Mouse (Mus musculus): ENCODE results near the gene Gm20479. TPM values are rescaled to one million over a fixed set of nuclear protein-coding genes. Genes with fewer than 3 reads are reported as not detected.

Gm20479 gene
- total RNA-seq, 2 experiments from 2014 or later, result 2.5 TPM; not detected in 1

- DNase-seq (ENCODE audit: low spot score in 2 of 2), result no peak
Observed at GRCm38 (mm10) chr7:27314393-27314792, 42.8 kb downstream of the Gm20479 start.

- DNase-seq (ENCODE audit: low spot score in 2 of 2), result no peak
Observed at GRCm38 (mm10) chr7:27311651-27312284, 45.5 kb downstream of the Gm20479 start.

GRCm38 (mm10) chr7:27310996-27311535 is 46.2 kb downstream of the Gm20479 start:
- no peak for DNase-seq (ENCODE audit: low spot score in 2 of 2)

- no peak for DNase-seq (ENCODE audit: low spot score in 2 of 2)
Observed at GRCm38 (mm10) chr7:27310306-27310705, 46.9 kb downstream of the Gm20479 start.

GRCm38 (mm10) chr7:27309832-27310231 is 47.4 kb downstream of the Gm20479 start:
- no peak for DNase-seq (ENCODE audit: low spot score in 2 of 2)

- no peak for DNase-seq (ENCODE audit: low spot score in 2 of 2)
Observed at GRCm38 (mm10) chr7:27308821-27309549, 48.2 kb downstream of the Gm20479 start.

GRCm38 (mm10) chr7:27307551-27307950 is 49.7 kb downstream of the Gm20479 start:
- no peak for DNase-seq (ENCODE audit: low spot score in 2 of 2)

GRCm38 (mm10) chr7:27306161-27307160 is 50.8 kb downstream of the Gm20479 start:
- no peak for DNase-seq (ENCODE audit: low spot score in 2 of 2)

- no peak for DNase-seq (ENCODE audit: low spot score in 2 of 2)
Observed at GRCm38 (mm10) chr7:27305091-27305730, 52.0 kb downstream of the Gm20479 start.

Other genes with a start within 250 kb of the Gm20479 start
- gene Cyp2f2, start 237.5 kb downstream of the Gm20479 start, total RNA-seq (2021), result 100 to 1,000 TPM; 148 to 161 TPM
- gene Cyp2t4, start 203.7 kb downstream of the Gm20479 start, total RNA-seq (2021), result not detected
- gene Egln2, start 190.6 kb downstream of the Gm20479 start, total RNA-seq (2021), result 100 to 1,000 TPM; 106 to 111 TPM
- 10 to 100 TPM; 53.3 to 60.8 TPM for gene Rab4b, start 178.5 kb downstream of the Gm20479 start, total RNA-seq (2021)
- not detected for gene Gm21983, start 176.3 kb downstream of the Gm20479 start, total RNA-seq (2021)
- gene Mia, start 176.3 kb downstream of the Gm20479 start, total RNA-seq (2021), result 1 to 10 TPM in 1 of 2 experiments, under 1 TPM in 1; 0.62 to 2.3 TPM
- gene BC024978, start 161.6 kb downstream of the Gm20479 start, total RNA-seq (2021), result 10 to 100 TPM; 19.2 to 22.7 TPM
- gene Snrpa, start 161.1 kb downstream of the Gm20479 start, total RNA-seq (2021), result 100 to 1,000 TPM; 102 to 104 TPM
- gene Itpkc, start 128.8 kb downstream of the Gm20479 start, total RNA-seq (2021), result 10 to 100 TPM; 12.7 to 14.4 TPM
- gene Coq8b, start 124.4 kb downstream of the Gm20479 start, total RNA-seq (2021), result 10 to 100 TPM; 37.1 to 42.0 TPM
- gene Numbl, start 99.0 kb downstream of the Gm20479 start, total RNA-seq (2021), result 10 to 100 TPM; 21.0 to 21.1 TPM
- 100 to 1,000 TPM in 1 of 2 experiments, 10 to 100 TPM in 1; 95.4 to 102 TPM for gene Ltbp4, start 19.7 kb downstream of the Gm20479 start, total RNA-seq (2021)
- 10 to 100 TPM; 22.9 to 31.7 TPM for gene Shkbp1, start 1.4 kb downstream of the Gm20479 start, total RNA-seq (2021)
- gene Sptbn4, start 90.3 kb upstream of the Gm20479 start, total RNA-seq (2021), result 1 to 10 TPM; 1.2 to 1.4 TPM
- gene Blvrb, start 90.6 kb upstream of the Gm20479 start, total RNA-seq (2021), result 10 to 100 TPM; 58.4 to 62.1 TPM
- gene Sertad3, start 116.3 kb upstream of the Gm20479 start, total RNA-seq (2021), result 10 to 100 TPM; 16.7 to 17.3 TPM
- gene Sertad1, start 129.5 kb upstream of the Gm20479 start, total RNA-seq (2021), result 10 to 100 TPM; 18.1 to 18.8 TPM
- gene Prx, start 141.9 kb upstream of the Gm20479 start, total RNA-seq (2021), result 1 to 10 TPM; 7.0 to 8.8 TPM
- gene Hipk4, start 165.8 kb upstream of the Gm20479 start, total RNA-seq (2021), result 1 to 10 TPM; 1.4 to 1.8 TPM
- 100 to 1,000 TPM; 132 to 133 TPM for gene Pld3, start 195.8 kb upstream of the Gm20479 start, total RNA-seq (2021)
- gene 2310022A10Rik, start 195.8 kb upstream of the Gm20479 start, total RNA-seq (2021), result 10 to 100 TPM; 21.6 to 28.0 TPM
- 100 to 1,000 TPM; 195 to 220 TPM for gene Akt2, start 234.1 kb upstream of the Gm20479 start, total RNA-seq (2021)